Mouse (Mus musculus): ENCODE measurements around the gene Hist1h4m.
A peak's percentile ranks its signal among the peaks of the same experiment; 100 is the strongest.
"Not testable (repeated sequence)": the region's sequence is repeated elsewhere in the genome, so short reads cannot be mapped to it uniquely, and the experiment has no call there.

- not testable (repeated sequence) for TF ChIP-seq RAD21 (IDR thresholded peaks at IDR 0.05; ENCODE audit: low read depth, low read length); SIN3A (IDR thresholded peaks at IDR 0.05; ENCODE audit: low read length); CHD1 (IDR thresholded peaks at IDR 0.05; ENCODE audit: low read depth, low read length); MAFK (IDR thresholded peaks at IDR 0.05; ENCODE audit: insufficient replicate concordance, low read length); IRF4 (IDR thresholded peaks at IDR 0.05; ENCODE audit: low read depth, low read length); MEF2A (IDR thresholded peaks at IDR 0.05; ENCODE audit: borderline replicate concordance, low read depth, low read length); CTCF (conservative IDR thresholded peaks at IDR 0.05 in 1 of 2, IDR thresholded peaks at IDR 0.05 in 1 of 2; ENCODE audit: low read depth in 2 of 2, low read length in 2 of 2); MYC (IDR thresholded peaks at IDR 0.05; ENCODE audit: low read depth, low read length); E2F4 (IDR thresholded peaks at IDR 0.05; ENCODE audit: insufficient replicate concordance, low read depth, low read length); MAZ (IDR thresholded peaks at IDR 0.05; ENCODE audit: low read depth, low read length); TCF12 (IDR thresholded peaks at IDR 0.05; ENCODE audit: low read depth, low read length); MXI1 (IDR thresholded peaks at IDR 0.05; ENCODE audit: low read depth, low read length)
- TF ChIP-seq POLR2A (IDR thresholded peaks at IDR 0.05; ENCODE audit: low read depth, low read length) = peak; percentile 53
These were observed 546 bp downstream of the Hist1h4m start for GRCm38 (mm10) chr13:21812092-21812491.
